Mouse (Mus musculus): ENCODE results near the gene Fam57a. TPM values are rescaled to one million over a fixed set of nuclear protein-coding genes. Genes with fewer than 3 reads are reported as not detected.
A peak's percentile ranks its signal among the peaks of the same experiment; 100 is the strongest.

The Fam57a gene
- polyA plus RNA-seq, 1 experiment = 1.2 TPM

GRCm38 (mm10) chr11:76167079-76167765 is 12.2 kb upstream of the Fam57a start:
- Histone ChIP-seq H3K27ac (ENCODE audit: control insufficient read depth, insufficient read depth, low read depth, low read length, poor library complexity) (peak overlapping the region; percentile 45; the same call in 1 of the 2 replicates), H3K4me1 (ENCODE audit: control insufficient read depth, insufficient read depth, low read length) (no peaks in the 10 kb centered on the region), H3K4me3 (replicated peaks; ENCODE audit: control insufficient read depth, low read depth, low read length) (no peak overlapping the region)
- WGBS = 10% methylated on average over 5 of the region's 5 CpGs
- no peak for TF ChIP-seq POLR2A (IDR thresholded peaks at IDR 0.05; ENCODE audit: borderline replicate concordance, control insufficient read depth, low read depth, low read length)
- TF ChIP-seq CTCF (IDR thresholded peaks at IDR 0.05; ENCODE audit: control insufficient read depth, insufficient read depth, low read length) = peak; percentile 20

- Histone ChIP-seq H3K4me1 (ENCODE audit: control insufficient read depth, insufficient read depth, low read length) (no peaks in the 10 kb centered on the region), H3K27ac (ENCODE audit: control insufficient read depth, insufficient read depth, low read depth, low read length, poor library complexity) (no peak overlapping the region), H3K4me3 (replicated peaks; ENCODE audit: control insufficient read depth, low read depth, low read length) (no peak overlapping the region)
- WGBS = 86% methylated on average over 3 of the region's 3 CpGs
- TF ChIP-seq POLR2A (IDR thresholded peaks at IDR 0.05; ENCODE audit: borderline replicate concordance, control insufficient read depth, low read depth, low read length) = no peak
- TF ChIP-seq CTCF (IDR thresholded peaks at IDR 0.05; ENCODE audit: control insufficient read depth, insufficient read depth, low read length) = no peak
Measured at GRCm38 (mm10) chr11:76168976-76169375, 10.5 kb upstream of the Fam57a start.

- 92% methylated on average over 5 of the region's 5 CpGs for WGBS
Measured at GRCm38 (mm10) chr11:76170207-76170606, 9.3 kb upstream of the Fam57a start.

GRCm38 (mm10) chr11:76178726-76179494 is 561 bp upstream of the Fam57a start:
- WGBS = 1% methylated on average over 28 of the region's 28 CpGs
- TF ChIP-seq CTCF (IDR thresholded peaks at IDR 0.05; ENCODE audit: control insufficient read depth, insufficient read depth, low read length) = no peak
- no peak for TF ChIP-seq POLR2A (IDR thresholded peaks at IDR 0.05; ENCODE audit: borderline replicate concordance, control insufficient read depth, low read depth, low read length)
- H3K27ac ChIP-seq (ENCODE audit: control insufficient read depth, insufficient read depth, low read depth, low read length, poor library complexity) = peak overlapping the region; percentile 51

More at GRCm38 (mm10) chr11:76170207-76170606, 9.3 kb upstream of the Fam57a start:
- H3K27ac ChIP-seq (ENCODE audit: control insufficient read depth, insufficient read depth, low read depth, low read length, poor library complexity) = no peak overlapping the region
- H3K4me3 ChIP-seq (replicated peaks; ENCODE audit: control insufficient read depth, low read depth, low read length) = no peak overlapping the region
- H3K4me1 ChIP-seq (ENCODE audit: control insufficient read depth, insufficient read depth, low read length) = no peaks in the 10 kb centered on the region
- no peak for TF ChIP-seq CTCF (IDR thresholded peaks at IDR 0.05; ENCODE audit: control insufficient read depth, insufficient read depth, low read length)
- TF ChIP-seq POLR2A (IDR thresholded peaks at IDR 0.05; ENCODE audit: borderline replicate concordance, control insufficient read depth, low read depth, low read length) = no peak

GRCm38 (mm10) chr11:76180146-76180540 is 672 bp downstream of the Fam57a start:
- no peaks in the 10 kb centered on the region; the same call in 1 of the 2 replicates for H3K4me1 ChIP-seq (ENCODE audit: control insufficient read depth, insufficient read depth, low read length)
- TF ChIP-seq POLR2A (IDR thresholded peaks at IDR 0.05; ENCODE audit: borderline replicate concordance, control insufficient read depth, low read depth, low read length) (no peak), CTCF (IDR thresholded peaks at IDR 0.05; ENCODE audit: control insufficient read depth, insufficient read depth, low read length) (no peak)
- whole genome bisulfite sequencing = 14% methylated on average over 7 of the region's 7 CpGs
- peak overlapping the region; percentile 99 for H3K4me3 ChIP-seq (replicated peaks; ENCODE audit: control insufficient read depth, low read depth, low read length)
- H3K27ac ChIP-seq (ENCODE audit: control insufficient read depth, insufficient read depth, low read depth, low read length, poor library complexity) = no peak overlapping the region; the same call in 1 of the 2 replicates

More at GRCm38 (mm10) chr11:76178726-76179494, 561 bp upstream of the Fam57a start:
- no peaks in the 10 kb centered on the region; the same call in 1 of the 2 replicates for H3K4me1 ChIP-seq (ENCODE audit: control insufficient read depth, insufficient read depth, low read length)
- H3K4me3 ChIP-seq (replicated peaks; ENCODE audit: control insufficient read depth, low read depth, low read length) = peak overlapping the region; percentile 99

- no peak for TF ChIP-seq POLR2A (IDR thresholded peaks at IDR 0.05; ENCODE audit: borderline replicate concordance, control insufficient read depth, low read depth, low read length)
- no peaks in the 10 kb centered on the region; the same call in 1 of the 2 replicates for H3K4me1 ChIP-seq (ENCODE audit: control insufficient read depth, insufficient read depth, low read length)
- no peak overlapping the region for H3K27ac ChIP-seq (ENCODE audit: control insufficient read depth, insufficient read depth, low read depth, low read length, poor library complexity)
- WGBS = 67% methylated on average over 4 of the region's 4 CpGs
- no peak overlapping the region for H3K4me3 ChIP-seq (replicated peaks; ENCODE audit: control insufficient read depth, low read depth, low read length)
Measured at GRCm38 (mm10) chr11:76183745-76184144, 4.3 kb downstream of the Fam57a start.

- H3K27ac ChIP-seq (ENCODE audit: control insufficient read depth, insufficient read depth, low read depth, low read length, poor library complexity) = no peak overlapping the region
- WGBS = 79% methylated on average over 6 of the region's 6 CpGs
- no peak overlapping the region for H3K4me3 ChIP-seq (replicated peaks; ENCODE audit: control insufficient read depth, low read depth, low read length)
- no peaks in the 10 kb centered on the region for H3K4me1 ChIP-seq (ENCODE audit: control insufficient read depth, insufficient read depth, low read length)
- no peak for TF ChIP-seq POLR2A (IDR thresholded peaks at IDR 0.05; ENCODE audit: borderline replicate concordance, control insufficient read depth, low read depth, low read length)
Measured at GRCm38 (mm10) chr11:76186908-76187307, 7.4 kb downstream of the Fam57a start.

GRCm38 (mm10) chr11:76196275-76196976 is 17.0 kb downstream of the Fam57a start:
- H3K4me3 ChIP-seq (replicated peaks; ENCODE audit: control insufficient read depth, low read depth, low read length) = no peak overlapping the region
- H3K4me1 ChIP-seq (ENCODE audit: control insufficient read depth, insufficient read depth, low read length) = no peaks in the 10 kb centered on the region
- 79% methylated on average over 8 of the region's 8 CpGs for WGBS
- TF ChIP-seq POLR2A (IDR thresholded peaks at IDR 0.05; ENCODE audit: borderline replicate concordance, control insufficient read depth, low read depth, low read length) (no peak), CTCF (IDR thresholded peaks at IDR 0.05; ENCODE audit: control insufficient read depth, insufficient read depth, low read length) (no peak)
- no peak overlapping the region for H3K27ac ChIP-seq (ENCODE audit: control insufficient read depth, insufficient read depth, low read depth, low read length, poor library complexity)

Measured in bone marrow, adult 2 months (tissue).